Mouse (Mus musculus): ENCODE results near the gene Parp3.

Parp3 gene

GRCm38 (mm10) chr9:106461641-106462429 lies 14.9 kb downstream of the Parp3 start:
- in situ Hi-C loops (cut with MboI; ENCODE audit: low pct_unique_long_range_greater_than_20kb in 1 of 2, low sequenced_read_pairs in 2 of 2, unreplicated experiment in 1 of 2) = no loop called here

GRCm38 (mm10) chr9:106461026-106461415 lies 15.7 kb downstream of the Parp3 start:
- in situ Hi-C loops (cut with MboI; ENCODE audit: low pct_unique_long_range_greater_than_20kb in 1 of 2, low sequenced_read_pairs in 2 of 2, unreplicated experiment in 1 of 2) = no loop called here

GRCm38 (mm10) chr9:106460401-106461025 lies 16.2 kb downstream of the Parp3 start:
- in situ Hi-C loops (cut with MboI; ENCODE audit: low pct_unique_long_range_greater_than_20kb in 1 of 2, low sequenced_read_pairs in 2 of 2, unreplicated experiment in 1 of 2) = no loop called here

- in situ Hi-C loops (cut with MboI; ENCODE audit: low pct_unique_long_range_greater_than_20kb in 1 of 2, low sequenced_read_pairs in 2 of 2, unreplicated experiment in 1 of 2) = no loop called here
Observed at GRCm38 (mm10) chr9:106459946-106460345, 16.8 kb downstream of the Parp3 start.

GRCm38 (mm10) chr9:106457920-106458319 lies 18.8 kb downstream of the Parp3 start:
- in situ Hi-C loops (cut with MboI; ENCODE audit: low pct_unique_long_range_greater_than_20kb in 1 of 2, low sequenced_read_pairs in 2 of 2, unreplicated experiment in 1 of 2) = no loop called here

GRCm38 (mm10) chr9:106457163-106457559 lies 19.6 kb downstream of the Parp3 start:
- in situ Hi-C loops (cut with MboI; ENCODE audit: low pct_unique_long_range_greater_than_20kb in 1 of 2, low sequenced_read_pairs in 2 of 2, unreplicated experiment in 1 of 2) = no loop called here

GRCm38 (mm10) chr9:106456325-106457162 lies 20.2 kb downstream of the Parp3 start:
- in situ Hi-C loops (cut with MboI; ENCODE audit: low pct_unique_long_range_greater_than_20kb in 1 of 2, low sequenced_read_pairs in 2 of 2, unreplicated experiment in 1 of 2) = no loop called here

- in situ Hi-C loops (cut with MboI; ENCODE audit: low pct_unique_long_range_greater_than_20kb in 1 of 2, low sequenced_read_pairs in 2 of 2, unreplicated experiment in 1 of 2) = no loop called here
Observed at GRCm38 (mm10) chr9:106454888-106455681, 21.7 kb downstream of the Parp3 start.

GRCm38 (mm10) chr9:106454071-106454761 lies 22.5 kb downstream of the Parp3 start:
- in situ Hi-C loops (cut with MboI; ENCODE audit: low pct_unique_long_range_greater_than_20kb in 1 of 2, low sequenced_read_pairs in 2 of 2, unreplicated experiment in 1 of 2) = no loop called here

GRCm38 (mm10) chr9:106453271-106454070 lies 23.3 kb downstream of the Parp3 start, which contains the start of gene Pcbp4:
Gene Pcbp4 (plus strand): TSS chr9:106453291.
- in situ Hi-C loops (cut with MboI; ENCODE audit: low pct_unique_long_range_greater_than_20kb in 1 of 2, low sequenced_read_pairs in 2 of 2, unreplicated experiment in 1 of 2) = no loop called here

- in situ Hi-C loops (cut with MboI; ENCODE audit: low pct_unique_long_range_greater_than_20kb in 1 of 2, low sequenced_read_pairs in 2 of 2, unreplicated experiment in 1 of 2) = no loop called here
Observed at GRCm38 (mm10) chr9:106452821-106453220, 23.9 kb downstream of the Parp3 start.

GRCm38 (mm10) chr9:106452351-106452750 lies 24.4 kb downstream of the Parp3 start:
- in situ Hi-C loops (cut with MboI; ENCODE audit: low pct_unique_long_range_greater_than_20kb in 1 of 2, low sequenced_read_pairs in 2 of 2, unreplicated experiment in 1 of 2) = no loop called here

GRCm38 (mm10) chr9:106451899-106452298 lies 24.9 kb downstream of the Parp3 start:
- in situ Hi-C loops (cut with MboI; ENCODE audit: low pct_unique_long_range_greater_than_20kb in 1 of 2, low sequenced_read_pairs in 2 of 2, unreplicated experiment in 1 of 2) = no loop called here

GRCm38 (mm10) chr9:106451298-106451697 lies 25.5 kb downstream of the Parp3 start:
- in situ Hi-C loops (cut with MboI; ENCODE audit: low pct_unique_long_range_greater_than_20kb in 1 of 2, low sequenced_read_pairs in 2 of 2, unreplicated experiment in 1 of 2) = no loop called here

- in situ Hi-C loops (cut with MboI; ENCODE audit: low pct_unique_long_range_greater_than_20kb in 1 of 2, low sequenced_read_pairs in 2 of 2, unreplicated experiment in 1 of 2) = no loop called here
Observed at GRCm38 (mm10) chr9:106450661-106451060, 26.1 kb downstream of the Parp3 start.

GRCm38 (mm10) chr9:106449947-106450346 lies 26.8 kb downstream of the Parp3 start:
- in situ Hi-C loops (cut with MboI; ENCODE audit: low pct_unique_long_range_greater_than_20kb in 1 of 2, low sequenced_read_pairs in 2 of 2, unreplicated experiment in 1 of 2) = no loop called here

GRCm38 (mm10) chr9:106448498-106449031 lies 28.2 kb downstream of the Parp3 start:
- in situ Hi-C loops (cut with MboI; ENCODE audit: low pct_unique_long_range_greater_than_20kb in 1 of 2, low sequenced_read_pairs in 2 of 2, unreplicated experiment in 1 of 2) = no loop called here
